Mouse (Mus musculus) embryo, embryonic 11.5 days (tissue): ENCODE measurements around the gene Naa10.

Experiments used
- DNase-seq: peaks from one replicate; pipeline ENCODE4 v3.0.0-alpha.2; 2012; ENCODE audit warnings: low read depth, low spot score

Naa10 gene

GRCm38 (mm10) chrX:73914827-73915703 lies 6.7 kb downstream of the Naa10 start:
- peak; percentile 86 for DNase-seq

- DNase-seq: no peak
Observed at GRCm38 (mm10) chrX:73911588-73911987, 10.2 kb downstream of the Naa10 start.

GRCm38 (mm10) chrX:73911156-73911555 lies 10.6 kb downstream of the Naa10 start:
- DNase-seq: no peak

- DNase-seq: no peak
Observed at GRCm38 (mm10) chrX:73910451-73910850, 11.3 kb downstream of the Naa10 start.

- no peak for DNase-seq
Observed at GRCm38 (mm10) chrX:73910049-73910448, 11.7 kb downstream of the Naa10 start.

- DNase-seq: no peak
Observed at GRCm38 (mm10) chrX:73897959-73898358, 23.8 kb downstream of the Naa10 start.

GRCm38 (mm10) chrX:73895719-73896118 lies 26.0 kb downstream of the Naa10 start, which contains the start of gene L1cam:
Gene L1cam (minus strand): TSS chrX:73896105.
- DNase-seq: no peak

GRCm38 (mm10) chrX:73892833-73893232 lies 28.9 kb downstream of the Naa10 start:
- no peak for DNase-seq

- DNase-seq: no peak
Observed at GRCm38 (mm10) chrX:73891551-73892152, 30.1 kb downstream of the Naa10 start, which contains the start of gene Avpr2. Gene Avpr2 (plus strand): TSS chrX:73892102.

GRCm38 (mm10) chrX:73881463-73881862 lies 40.3 kb downstream of the Naa10 start:
- no peak for DNase-seq

GRCm38 (mm10) chrX:73881036-73881427 lies 40.7 kb downstream of the Naa10 start:
- DNase-seq: no peak

- no peak for DNase-seq
Observed at GRCm38 (mm10) chrX:73880194-73881035, 41.3 kb downstream of the Naa10 start.

GRCm38 (mm10) chrX:73877014-73877413 lies 44.7 kb downstream of the Naa10 start:
- DNase-seq: no peak

- DNase-seq: no peak
Observed at GRCm38 (mm10) chrX:73875881-73876280, 45.9 kb downstream of the Naa10 start.

- DNase-seq: no peak
Observed at GRCm38 (mm10) chrX:73871956-73872355, 49.8 kb downstream of the Naa10 start.

- DNase-seq: no peak
Observed at GRCm38 (mm10) chrX:73871474-73871873, 50.3 kb downstream of the Naa10 start.

- DNase-seq: peak; percentile 34
Observed at GRCm38 (mm10) chrX:73869334-73869733, 52.4 kb downstream of the Naa10 start.

GRCm38 (mm10) chrX:73867852-73868251 lies 53.9 kb downstream of the Naa10 start:
- DNase-seq: no peak

- DNase-seq: no peak
Observed at GRCm38 (mm10) chrX:73867256-73867655, 54.5 kb downstream of the Naa10 start.
